Mouse (Mus musculus): ENCODE measurements around the gene Tat. TPM values are rescaled to one million over a fixed set of nuclear protein-coding genes. Genes with fewer than 3 reads are reported as not detected.

The Tat gene
- polyA plus RNA-seq, 1 experiment from 2014 or later, result not detected

DNA sequence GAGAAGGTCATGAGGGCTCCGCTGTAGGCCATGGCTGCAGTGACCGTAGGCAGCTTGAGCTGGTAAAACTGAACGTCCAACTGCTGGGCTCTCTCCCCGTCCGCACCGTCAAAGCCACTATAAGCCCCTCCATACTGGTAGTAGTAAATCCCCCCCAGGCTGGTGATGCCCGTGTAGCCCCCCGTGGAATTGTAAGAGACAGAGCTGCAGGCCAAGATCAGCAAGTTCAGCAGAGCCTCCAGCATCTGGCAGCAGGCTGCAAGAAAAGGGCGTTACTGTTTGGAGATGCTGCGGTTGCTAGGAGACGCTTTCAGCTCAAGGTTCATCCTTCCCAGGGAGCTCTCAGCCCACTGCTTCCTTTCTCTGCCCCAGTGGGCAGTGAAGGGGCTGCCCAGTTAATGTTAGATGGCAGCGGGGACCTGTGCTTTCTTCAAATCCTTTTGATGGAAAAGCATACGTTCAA is 35.7 kb upstream of the Tat start:
- H3K9me3 ChIP-seq (ENCODE audit: control insufficient read depth, low read depth, low read length), result no peaks in the 10 kb centered on the region

DNA sequence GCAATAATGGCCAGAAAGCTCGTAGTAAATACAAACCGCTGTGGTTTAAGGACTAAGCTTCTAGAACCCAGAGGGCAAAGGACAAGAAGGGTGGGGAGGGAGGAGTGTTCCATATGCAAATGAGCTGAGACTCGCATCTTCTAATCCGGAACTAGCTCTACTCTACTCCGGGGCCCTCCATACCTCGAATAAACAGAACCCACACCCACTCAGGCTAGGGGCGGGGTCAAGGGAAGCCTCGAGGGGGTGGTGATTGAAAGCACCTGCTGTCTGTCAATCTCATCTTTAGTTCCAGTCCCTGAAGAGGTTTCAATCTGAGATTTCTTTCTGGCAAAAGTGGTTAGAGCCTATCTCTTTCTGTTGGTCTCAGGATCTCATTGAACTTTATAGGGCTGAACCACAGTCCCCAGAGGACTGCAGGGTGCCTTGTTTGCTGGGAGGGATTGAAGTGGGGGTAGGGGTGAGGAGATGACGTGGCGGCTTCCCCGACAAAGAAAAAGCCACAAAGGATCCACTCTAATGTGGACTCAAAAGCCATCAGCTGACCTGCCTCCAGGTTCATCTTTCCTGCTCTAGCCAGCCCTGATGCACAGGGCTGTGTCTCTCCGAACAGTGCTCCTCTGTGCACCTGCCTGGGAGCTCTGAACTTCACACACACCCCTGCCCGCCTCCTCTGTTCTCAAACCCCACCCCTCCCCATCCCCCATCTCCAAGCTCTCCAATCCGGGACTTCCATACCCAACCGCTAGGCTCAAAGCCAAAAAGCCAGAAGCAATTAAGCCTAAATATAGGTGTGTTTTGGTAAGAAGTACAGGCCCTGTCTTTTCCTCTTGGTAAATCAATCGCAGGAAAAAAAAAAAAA is 32.8 kb upstream of the Tat start:
- H3K4me3 ChIP-seq (ENCODE audit: low read depth, low read length), result no peak overlapping the region

More for the DNA sequence above, 35.7 kb upstream of the Tat start:
- WGBS, result 61% methylated on average over 13 of the region's 13 CpGs
- H3K9ac ChIP-seq (replicated peaks; ENCODE audit: low read depth, low read length), result no peak overlapping the region
- no peak for ATAC-seq (ENCODE audit: insufficient number of reproducible peaks, insufficient read depth, low FRiP score, low read depth)
- H3K27me3 ChIP-seq (ENCODE audit: control insufficient read depth, insufficient read depth, low read length), result no peaks in the 10 kb centered on the region
- H3K36me3 ChIP-seq (ENCODE audit: control insufficient read depth, insufficient read depth, low read length), result no peaks in the 10 kb centered on the region
- H3K27ac ChIP-seq (ENCODE audit: low read length), result no peak overlapping the region
- no peak overlapping the region for H3K4me2 ChIP-seq (replicated peaks; ENCODE audit: low read depth, low read length)
- H3K4me1 ChIP-seq (ENCODE audit: control insufficient read depth, insufficient read depth, low read length), result peaks cover 9% of the 10 kb centered on the region; the same call in 1 of the 2 replicates
- no peak overlapping the region for H3K4me3 ChIP-seq (ENCODE audit: low read depth, low read length)

DNA sequence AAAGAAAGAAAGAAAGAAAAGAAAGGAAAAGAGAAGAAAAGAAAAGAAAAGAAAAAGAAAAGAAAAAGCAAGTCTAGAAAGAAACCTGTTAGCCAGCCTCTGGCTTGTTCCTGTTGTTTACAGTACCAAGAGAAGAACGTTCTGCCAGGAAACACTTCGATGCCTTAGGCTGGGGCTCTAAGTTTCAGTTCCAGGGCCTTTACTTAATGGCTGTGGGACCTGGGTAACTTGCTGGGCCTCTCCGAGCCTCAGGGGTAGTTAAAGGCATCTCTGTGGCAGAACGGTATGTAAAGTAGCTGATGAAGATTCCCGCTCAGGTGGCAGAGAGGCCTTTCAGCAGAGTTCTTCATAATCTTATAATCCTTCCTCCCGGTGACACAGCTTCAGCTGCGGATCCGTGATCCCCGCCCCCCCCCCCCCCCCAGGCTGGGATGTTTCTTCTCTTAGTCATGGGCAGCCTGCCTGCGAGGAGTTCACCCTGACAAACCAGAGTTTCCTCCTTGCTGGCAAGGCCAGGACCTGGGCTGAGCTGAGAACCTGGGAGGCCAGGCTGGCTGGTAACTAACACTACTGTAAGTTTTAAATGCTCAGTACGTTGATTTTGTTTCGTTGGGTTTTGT is 32.1 kb upstream of the Tat start:
- Histone ChIP-seq H3K4me1 (ENCODE audit: control insufficient read depth, insufficient read depth, low read length) (peaks cover 9% of the 10 kb centered on the region; the same call in 1 of the 2 replicates), H3K27me3 (ENCODE audit: control insufficient read depth, insufficient read depth, low read length) (peaks cover 8% of the 10 kb centered on the region; the same call in 1 of the 2 replicates), H3K9ac (replicated peaks; ENCODE audit: low read depth, low read length) (no peak overlapping the region), H3K9me3 (ENCODE audit: control insufficient read depth, low read depth, low read length) (no peaks in the 10 kb centered on the region), H3K27ac (ENCODE audit: low read length) (peak overlapping the region; percentile 61; the same call in 1 of the 2 replicates), H3K36me3 (ENCODE audit: control insufficient read depth, insufficient read depth, low read length) (no peaks in the 10 kb centered on the region), H3K4me3 (ENCODE audit: low read depth, low read length) (no peak overlapping the region), H3K4me2 (replicated peaks; ENCODE audit: low read depth, low read length) (no peak overlapping the region)
- WGBS, result 24% methylated on average over 12 of the region's 12 CpGs
- ATAC-seq (ENCODE audit: insufficient number of reproducible peaks, insufficient read depth, low FRiP score, low read depth), result no peak

More for the DNA sequence above, 32.8 kb upstream of the Tat start:
- no peaks in the 10 kb centered on the region for H3K9me3 ChIP-seq (ENCODE audit: control insufficient read depth, low read depth, low read length)
- ATAC-seq (ENCODE audit: insufficient number of reproducible peaks, insufficient read depth, low FRiP score, low read depth), result peak; percentile 74
- no peak overlapping the region for H3K9ac ChIP-seq (replicated peaks; ENCODE audit: low read depth, low read length)
- H3K36me3 ChIP-seq (ENCODE audit: control insufficient read depth, insufficient read depth, low read length), result no peaks in the 10 kb centered on the region
- 8% methylated on average over 16 of the region's 16 CpGs for WGBS
- no peak overlapping the region for H3K27ac ChIP-seq (ENCODE audit: low read length)
- peaks cover 9% of the 10 kb centered on the region; the same call in 1 of the 2 replicates for H3K4me1 ChIP-seq (ENCODE audit: control insufficient read depth, insufficient read depth, low read length)
- H3K4me2 ChIP-seq (replicated peaks; ENCODE audit: low read depth, low read length), result no peak overlapping the region
- H3K27me3 ChIP-seq (ENCODE audit: control insufficient read depth, insufficient read depth, low read length), result peaks cover 5% of the 10 kb centered on the region; the same call in 1 of the 2 replicates

DNA sequence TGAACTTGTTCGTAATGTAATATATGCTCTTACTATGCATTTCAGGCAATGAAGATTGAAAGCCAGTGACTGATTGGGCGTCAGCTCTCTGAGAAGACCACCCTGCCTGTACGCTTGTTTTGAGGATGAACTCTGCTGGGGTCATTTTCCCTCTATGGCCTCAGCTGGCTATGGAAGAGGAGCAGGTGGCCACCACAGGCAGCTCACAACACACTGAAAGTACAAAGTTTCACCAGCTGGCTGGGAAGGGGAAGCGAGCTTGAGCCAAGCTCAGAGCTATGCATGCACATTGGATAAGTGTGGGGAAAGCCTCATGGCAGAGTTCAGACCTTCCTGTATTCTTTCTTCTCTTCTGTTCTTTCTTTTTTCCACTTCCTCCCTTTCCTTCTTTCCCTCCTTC is 31.1 kb upstream of the Tat start:
- WGBS, result 81% methylated on average over 4 of the region's 4 CpGs
- H3K36me3 ChIP-seq (ENCODE audit: control insufficient read depth, insufficient read depth, low read length), result no peaks in the 10 kb centered on the region
- ATAC-seq (ENCODE audit: insufficient number of reproducible peaks, insufficient read depth, low FRiP score, low read depth), result no peak

DNA sequence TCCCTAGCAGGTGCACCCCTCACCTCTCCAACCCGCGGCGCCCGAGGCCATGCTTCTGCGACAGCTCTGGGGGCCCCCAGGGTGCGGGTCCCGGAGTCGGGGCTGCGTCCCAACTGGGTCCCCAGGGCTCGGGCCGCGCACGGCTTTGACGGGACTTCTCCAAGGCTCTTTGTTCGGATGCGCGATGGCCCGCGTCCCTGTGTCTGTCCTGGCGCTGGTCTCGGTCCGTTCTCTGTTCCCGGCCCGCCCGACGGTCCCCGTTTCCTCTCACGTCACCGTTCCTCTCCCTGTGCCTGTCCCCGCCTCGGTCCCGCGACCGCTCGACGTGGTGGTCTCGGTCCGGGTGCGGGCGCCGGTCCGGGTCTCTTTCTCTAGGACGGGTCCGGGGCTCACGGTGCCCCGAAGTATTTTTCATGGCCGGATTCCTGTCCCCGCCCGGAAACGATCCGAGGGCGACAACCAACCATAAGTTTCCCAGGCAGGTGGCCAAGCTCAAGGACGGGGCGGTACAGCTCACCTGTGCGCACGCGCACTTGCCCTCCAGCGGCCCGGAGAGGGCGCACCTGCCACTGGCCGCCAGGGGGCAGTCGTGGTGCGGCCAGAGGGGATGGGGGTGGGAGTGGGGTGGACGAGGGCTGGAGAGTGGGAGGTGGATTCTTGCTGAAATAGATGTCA is 28.4 kb upstream of the Tat start, which contains the start of gene Marveld3:
Marveld3 (minus strand) TSS at position 511 of the 675 bp plus-strand sequence.
- 3% methylated on average over 64 of the region's 64 CpGs for WGBS
- peak; percentile 57 for ATAC-seq (ENCODE audit: insufficient number of reproducible peaks, insufficient read depth, low FRiP score, low read depth)
- peak within 1 kb of the TSS; percentile 43 for H3K4me3 ChIP-seq (ENCODE audit: low read depth, low read length)

More for the DNA sequence above, 31.1 kb upstream of the Tat start:
- Histone ChIP-seq H3K4me3 (ENCODE audit: low read depth, low read length) (no peak overlapping the region), H3K4me2 (replicated peaks; ENCODE audit: low read depth, low read length) (no peak overlapping the region), H3K9ac (replicated peaks; ENCODE audit: low read depth, low read length) (no peak overlapping the region), H3K4me1 (ENCODE audit: control insufficient read depth, insufficient read depth, low read length) (peaks cover 9% of the 10 kb centered on the region; the same call in 1 of the 2 replicates), H3K27me3 (ENCODE audit: control insufficient read depth, insufficient read depth, low read length) (peaks cover 8% of the 10 kb centered on the region; the same call in 1 of the 2 replicates), H3K27ac (ENCODE audit: low read length) (no peak overlapping the region), H3K9me3 (ENCODE audit: control insufficient read depth, low read depth, low read length) (no peaks in the 10 kb centered on the region)

DNA sequence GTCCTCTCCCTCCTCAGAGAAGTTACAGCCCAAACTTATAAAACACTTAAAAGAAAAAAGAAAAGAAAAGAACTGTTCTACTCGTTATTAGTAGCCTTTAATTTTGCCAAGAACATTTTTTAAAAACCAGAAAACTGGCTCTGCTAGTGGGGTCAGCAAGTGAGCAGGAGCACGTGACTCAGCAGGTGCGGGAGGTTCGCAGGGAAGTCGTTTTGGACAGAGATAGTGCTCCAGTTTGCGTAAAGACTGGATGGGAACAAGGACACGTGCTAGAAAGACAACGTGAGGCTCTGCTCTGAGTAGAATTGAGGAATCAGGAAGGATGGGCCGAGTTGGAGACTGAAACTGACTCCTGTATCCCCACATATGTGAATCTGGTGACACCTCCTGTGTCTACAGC is 27.3 kb upstream of the Tat start:
- H3K4me2 ChIP-seq (replicated peaks; ENCODE audit: low read depth, low read length), result no peak overlapping the region
- H3K27me3 ChIP-seq (ENCODE audit: control insufficient read depth, insufficient read depth, low read length), result peaks cover 8% of the 10 kb centered on the region; the same call in 1 of the 2 replicates
- no peak for ATAC-seq (ENCODE audit: insufficient number of reproducible peaks, insufficient read depth, low FRiP score, low read depth)
- no peak overlapping the region for H3K9ac ChIP-seq (replicated peaks; ENCODE audit: low read depth, low read length)
- no peaks in the 10 kb centered on the region for H3K4me1 ChIP-seq (ENCODE audit: control insufficient read depth, insufficient read depth, low read length)
- no peak overlapping the region for H3K4me3 ChIP-seq (ENCODE audit: low read depth, low read length)
- H3K9me3 ChIP-seq (ENCODE audit: control insufficient read depth, low read depth, low read length), result no peaks in the 10 kb centered on the region
- H3K36me3 ChIP-seq (ENCODE audit: control insufficient read depth, insufficient read depth, low read length), result no peaks in the 10 kb centered on the region
- 67% methylated on average over 9 of the region's 9 CpGs for WGBS
- no peak overlapping the region for H3K27ac ChIP-seq (ENCODE audit: low read length)

More for the DNA sequence above, 28.4 kb upstream of the Tat start, which contains the start of gene Marveld3:
- Histone ChIP-seq H3K27ac (ENCODE audit: low read length) (no peak within 1 kb of the TSS), H3K9ac (replicated peaks; ENCODE audit: low read depth, low read length) (0 out of 2 replicates have a peak within 1 kb of the TSS, but pooled peaks have one; percentile 25), H3K27me3 (ENCODE audit: control insufficient read depth, insufficient read depth, low read length) (peaks cover 8% of the 10 kb centered on the region; the same call in 1 of the 2 replicates), H3K4me2 (replicated peaks; ENCODE audit: low read depth, low read length) (peak within 1 kb of the TSS; percentile 59), H3K9me3 (ENCODE audit: control insufficient read depth, low read depth, low read length) (no peaks in the 10 kb centered on the region), H3K4me1 (ENCODE audit: control insufficient read depth, insufficient read depth, low read length) (peaks cover 9% of the 10 kb centered on the region; the same call in 1 of the 2 replicates), H3K36me3 (ENCODE audit: control insufficient read depth, insufficient read depth, low read length) (no peaks in the 10 kb centered on the region)

- Histone ChIP-seq H3K27ac (ENCODE audit: low read length) (no peak overlapping the region), H3K9me3 (ENCODE audit: control insufficient read depth, low read depth, low read length) (no peaks in the 10 kb centered on the region), H3K4me3 (ENCODE audit: low read depth, low read length) (no peak overlapping the region), H3K27me3 (ENCODE audit: control insufficient read depth, insufficient read depth, low read length) (peaks cover 8% of the 10 kb centered on the region; the same call in 1 of the 2 replicates), H3K4me1 (ENCODE audit: control insufficient read depth, insufficient read depth, low read length) (no peaks in the 10 kb centered on the region), H3K9ac (replicated peaks; ENCODE audit: low read depth, low read length) (no peak overlapping the region), H3K36me3 (ENCODE audit: control insufficient read depth, insufficient read depth, low read length) (no peaks in the 10 kb centered on the region), H3K4me2 (replicated peaks; ENCODE audit: low read depth, low read length) (no peak overlapping the region)
- ATAC-seq (ENCODE audit: insufficient number of reproducible peaks, insufficient read depth, low FRiP score, low read depth), result no peak
- WGBS, result 56% methylated on average over 13 of the region's 13 CpGs
Observed at GRCm38 (mm10) chr8:109963421-109963820, 26.8 kb upstream of the Tat start.

- H3K4me3 ChIP-seq (ENCODE audit: low read depth, low read length), result no peak overlapping the region
- no peak for ATAC-seq (ENCODE audit: insufficient number of reproducible peaks, insufficient read depth, low FRiP score, low read depth)
- no peaks in the 10 kb centered on the region for H3K9me3 ChIP-seq (ENCODE audit: control insufficient read depth, low read depth, low read length)
- H3K36me3 ChIP-seq (ENCODE audit: control insufficient read depth, insufficient read depth, low read length), result no peaks in the 10 kb centered on the region
- no peak overlapping the region for H3K27ac ChIP-seq (ENCODE audit: low read length)
- 73% methylated on average over 4 of the region's 4 CpGs for WGBS
- no peak overlapping the region for H3K4me2 ChIP-seq (replicated peaks; ENCODE audit: low read depth, low read length)
- H3K27me3 ChIP-seq (ENCODE audit: control insufficient read depth, insufficient read depth, low read length), result peaks cover 8% of the 10 kb centered on the region; the same call in 1 of the 2 replicates
- no peaks in the 10 kb centered on the region for H3K4me1 ChIP-seq (ENCODE audit: control insufficient read depth, insufficient read depth, low read length)
- H3K9ac ChIP-seq (replicated peaks; ENCODE audit: low read depth, low read length), result no peak overlapping the region
Observed at GRCm38 (mm10) chr8:109964106-109964505, 26.1 kb upstream of the Tat start.
